Comparison of ENCODE assay signal across 11 mouse cellular contexts in genomic region chr1:61912931-61913330, GRCm38 (mm10).
DNase-seq lines count a peak whose midpoint lies in the region; ATAC-seq lines count a peak whose summit lies in the region.
"Had no signal": no experiment of that assay in that cellular context is flagged by ENCODE, and none has a peak within 500 bp of the region (broad histone marks: within the 10 kb centered on the region; RNA-seq: fewer than 3 reads in every experiment).

No protein-coding gene starts in this region.

- H3K27me3 ChIP-seq in hindbrain, embryonic 10.5 days (ENCODE audit: insufficient read depth, poor library complexity, severe bottlenecking) = no peaks in the 10 kb centered on the region
- no peaks in the 10 kb centered on the region for H3K27me3 ChIP-seq in hindbrain, embryonic 12.5 days
- H3K27me3 ChIP-seq in hindbrain, embryonic 16.5 days (replicated peaks; ENCODE audit: control insufficient read depth, insufficient read depth, low read length) = no peaks in the 10 kb centered on the region

- WGBS in hindbrain, embryonic 10.5 days = 74% methylated on average over 2 of the region's 2 CpGs
- WGBS in hindbrain, embryonic 12.5 days = 49% methylated on average over 2 of the region's 2 CpGs
- WGBS in hindbrain, embryonic 16.5 days = 40% methylated on average over 2 of the region's 2 CpGs

- 0 out of 2 replicates have a peak, but pooled peaks cover 8% of the 10 kb centered on the region for H3K4me1 ChIP-seq in hindbrain, embryonic 10.5 days (replicated peaks)
- no peaks in the 10 kb centered on the region for H3K4me1 ChIP-seq in hindbrain, embryonic 12.5 days
- H3K4me1 ChIP-seq in hindbrain, embryonic 16.5 days (ENCODE audit: control insufficient read depth, insufficient read depth, low read depth, low read length) = no peaks in the 10 kb centered on the region

- no peak for ATAC-seq in hindbrain, embryonic 12.5 days (ENCODE audit: low FRiP score)
- ATAC-seq in hindbrain, embryonic 16.5 days = peak; percentile 78
- no peak for ATAC-seq in megakaryocyte progenitor cell, adult 5-6 weeks (replicated peaks; ENCODE audit: poor library complexity)

- 0 out of 2 replicates have a peak overlapping the region, but pooled peaks have one; percentile 45 for H3K27ac ChIP-seq in hindbrain, embryonic 10.5 days
- no peak overlapping the region for H3K27ac ChIP-seq in hindbrain, embryonic 12.5 days
- H3K27ac ChIP-seq in hindbrain, embryonic 16.5 days (ENCODE audit: low read depth, low read length) = 0 out of 2 replicates have a peak overlapping the region, but pooled peaks have one; percentile 29

- H3K36me3 ChIP-seq in hindbrain, embryonic 10.5 days = no peaks in the 10 kb centered on the region
- no peaks in the 10 kb centered on the region for H3K36me3 ChIP-seq in hindbrain, embryonic 12.5 days
- no peaks in the 10 kb centered on the region for H3K36me3 ChIP-seq in hindbrain, embryonic 16.5 days (ENCODE audit: control insufficient read depth, insufficient read depth, low read length)

- H3K4me2 ChIP-seq in hindbrain, embryonic 12.5 days (replicated peaks) = no peak overlapping the region
- no peak overlapping the region for H3K4me2 ChIP-seq in hindbrain, embryonic 16.5 days (ENCODE audit: low read length)

- DNase-seq in hindbrain, embryonic 10.5 days (ENCODE audit: low spot score) = peak; percentile 12
- peak; percentile 65 for DNase-seq in brain, adult 2 months (ENCODE audit: low read depth, low spot score)
- peak; percentile 83 to 89 for DNase-seq in cerebellum, postnatal 25 days
- DNase-seq in lung, postnatal 25 days (ENCODE audit: low spot score) = no peak
- no peak for DNase-seq in embryo, embryonic 11 days
- DNase-seq: heart, adult 18-20 months; kidney, adult 9 months; right cerebral cortex, adult 18-20 months had no signal

- H3K9ac ChIP-seq in hindbrain, embryonic 12.5 days = no peak overlapping the region
- H3K9ac ChIP-seq in hindbrain, embryonic 16.5 days (ENCODE audit: low read depth, low read length) = no peak overlapping the region

- H3K9me3 ChIP-seq in hindbrain, embryonic 10.5 days = no peaks in the 10 kb centered on the region
- H3K9me3 ChIP-seq in hindbrain, embryonic 12.5 days (replicated peaks) = no peaks in the 10 kb centered on the region
- no peaks in the 10 kb centered on the region for H3K9me3 ChIP-seq in hindbrain, embryonic 16.5 days (ENCODE audit: control insufficient read depth, low read length)

- H3K4me3 ChIP-seq in hindbrain, embryonic 10.5 days = no peak overlapping the region
- no peak overlapping the region for H3K4me3 ChIP-seq in hindbrain, embryonic 12.5 days
- no peak overlapping the region for H3K4me3 ChIP-seq in hindbrain, embryonic 16.5 days (ENCODE audit: low read length)

Comparison
In these comparisons a context has a peak if more than half of its experiments do, and no peak if none do; other contexts are left out.
1. DNase-seq: peak in hindbrain, embryonic 10.5 days (single experiment), brain, adult 2 months (single experiment) and cerebellum, postnatal 25 days (2 of 2); none in lung, postnatal 25 days (single experiment) and embryo, embryonic 11 days (single experiment).